Mouse (Mus musculus) CH12.LX (cell line): ENCODE results near the gene Acta1. TPM values are rescaled to one million over a fixed set of nuclear protein-coding genes. Genes with fewer than 3 reads are reported as not detected.
A peak's percentile ranks its signal among the peaks of the same experiment; 100 is the strongest.

Experiments used
- DNase-seq: peaks from one replicate; pipeline ENCODE4 v3.0.0-alpha.2; 2013; ENCODE audit errors: extremely low read depth
- H3K27ac ChIP-seq: 2 replicates; pipeline ENCODE4 v1.5.1; 2012; ENCODE audit warnings: low read depth, mild to moderate bottlenecking, control low read depth, moderate library complexity; ENCODE audit not compliant: insufficient read depth
- H3K27me3 ChIP-seq: replicated peaks from 2 replicates; pipeline ENCODE3; 2012; ENCODE audit warnings: inconsistent platforms
- H3K36me3 ChIP-seq, 2 experiments: replicated peaks in 1 of 2; 2 replicates each; pipeline versions ENCODE3 to v1.6.1; 2012; ENCODE audit warnings: inconsistent platforms in 1 of 2, low read length in 1 of 2, mild to moderate bottlenecking in 1 of 2, mixed read lengths in 1 of 2, moderate library complexity in 1 of 2; ENCODE audit not compliant: control insufficient read depth in 1 of 2, insufficient read depth in 1 of 2
- H3K4me1 ChIP-seq, 2 experiments: 2 replicates each; pipeline ENCODE4 v1.6.1; 2012; ENCODE audit warnings: inconsistent platforms in 1 of 2, moderate library complexity in 1 of 2; ENCODE audit not compliant: insufficient read depth in 2 of 2, control insufficient read depth in 1 of 2
- H3K4me2 ChIP-seq: 2 replicates; pipeline ENCODE4 v1.6.1; 2012; ENCODE audit warnings: low read depth, mild to moderate bottlenecking, control low read depth; ENCODE audit not compliant: poor library complexity, insufficient read depth, severe bottlenecking
- H3K4me3 ChIP-seq, 3 experiments: fragments of 150-350 bp in 1 of 3; sonication (generic) in 1 of 3; replicated peaks in 1 of 3; 2 replicates each; pipeline versions ENCODE3 to v1.5.1; 2011 to 2012; ENCODE audit warnings: low read depth in 2 of 3, low read length in 2 of 3, mild to moderate bottlenecking in 2 of 3, moderate library complexity in 2 of 3, control low read depth in 1 of 3, improper control_type of control experiment in 1 of 3, inconsistent platforms in 1 of 3, mixed read lengths in 1 of 3; ENCODE audit not compliant: poor library complexity in 1 of 3
- H3K79me2 ChIP-seq: replicated peaks from 2 replicates; pipeline ENCODE4 v1.6.1; 2012; ENCODE audit warnings: mild to moderate bottlenecking, moderate library complexity; ENCODE audit not compliant: control insufficient read depth, poor library complexity, insufficient read depth, severe bottlenecking; ENCODE audit errors: extremely low read depth
- H3K9ac ChIP-seq: 2 replicates; pipeline ENCODE4 v1.6.1; 2012; ENCODE audit warnings: low read depth, mild to moderate bottlenecking, control low read depth, moderate library complexity; ENCODE audit not compliant: insufficient read depth
- H3K9me3 ChIP-seq: replicated peaks from 2 replicates; pipeline ENCODE3; 2012; ENCODE audit warnings: low read length, inconsistent platforms, mixed read lengths
- BHLHE40 ChIP-seq: IDR thresholded peaks from 2 replicates; pipeline ENCODE4 v1.6.1; 2011; ENCODE audit warnings: mild to moderate bottlenecking, low read depth, low read length, improper control_type of control experiment
- CHD1 ChIP-seq: IDR thresholded peaks from 2 replicates; pipeline ENCODE4 v1.6.1; 2012; ENCODE audit warnings: low read depth, low read length, improper control_type of control experiment, inconsistent platforms
- CHD2 ChIP-seq: IDR thresholded peaks from 2 replicates; pipeline ENCODE4 v1.6.1; 2011; ENCODE audit warnings: low read length, improper control_type of control experiment
- CTCF ChIP-seq, 2 experiments: IDR thresholded peaks in 1 of 2; conservative IDR thresholded peaks in 1 of 2; 2 replicates each; pipeline ENCODE4 v1.5.1; 2011 to 2012; ENCODE audit warnings: low read depth in 2 of 2, low read length in 2 of 2, improper control_type of control experiment in 1 of 2, inconsistent platforms in 1 of 2, mild to moderate bottlenecking in 1 of 2, moderate library complexity in 1 of 2
- ELF1 ChIP-seq: IDR thresholded peaks from 2 replicates; pipeline ENCODE4 v1.6.1; 2014; ENCODE audit warnings: low read depth, mild to moderate bottlenecking, inconsistent platforms, low read length, improper control_type of control experiment
- EP300 ChIP-seq: IDR thresholded peaks from 2 replicates; pipeline ENCODE4 v1.6.1; 2011; ENCODE audit warnings: low read length, improper control_type of control experiment
- HCFC1 ChIP-seq: IDR thresholded peaks from 2 replicates; pipeline ENCODE4 v1.6.1; 2012; ENCODE audit warnings: low read depth, mild to moderate bottlenecking, inconsistent platforms, low read length, improper control_type of control experiment
- IRF4 ChIP-seq: IDR thresholded peaks from 2 replicates; pipeline ENCODE4 v1.6.1; 2014; ENCODE audit warnings: low read depth, mild to moderate bottlenecking, inconsistent platforms, low read length, improper control_type of control experiment
- JUN ChIP-seq: IDR thresholded peaks from 2 replicates; pipeline ENCODE4 v1.6.1; 2011; ENCODE audit warnings: low read depth, mild to moderate bottlenecking, low read length, improper control_type of control experiment, moderate library complexity; ENCODE audit not compliant: insufficient read depth
- JUND ChIP-seq: conservative IDR thresholded peaks from 2 replicates; pipeline ENCODE4 v1.6.1; 2011; ENCODE audit warnings: low read depth, low read length, improper control_type of control experiment
- MAFK ChIP-seq: IDR thresholded peaks from 2 replicates; pipeline ENCODE4 v1.6.1; 2011; ENCODE audit warnings: low read length, improper control_type of control experiment; ENCODE audit not compliant: insufficient replicate concordance
- MAX ChIP-seq: IDR thresholded peaks from 2 replicates; pipeline ENCODE4 v1.6.1; 2011; ENCODE audit warnings: low read length, improper control_type of control experiment
- MEF2A ChIP-seq: IDR thresholded peaks from 2 replicates; pipeline ENCODE4 v1.6.1; 2014; ENCODE audit warnings: low read depth, mild to moderate bottlenecking, inconsistent platforms, low read length, improper control_type of control experiment, borderline replicate concordance
- MYC ChIP-seq: IDR thresholded peaks from 2 replicates; pipeline ENCODE4 v1.6.1; 2011; ENCODE audit warnings: low read depth, mild to moderate bottlenecking, improper control_type of control experiment, low read length
- NELFE ChIP-seq: IDR thresholded peaks from 2 replicates; pipeline ENCODE4 v1.6.1; 2011; ENCODE audit warnings: low read depth, low read length, improper control_type of control experiment
- PAX5 ChIP-seq: IDR thresholded peaks from 2 replicates; pipeline ENCODE4 v1.6.1; 2012; ENCODE audit warnings: low read length, inconsistent platforms, mixed read lengths
- POLR2AphosphoS2 ChIP-seq: IDR thresholded peaks from 2 replicates; pipeline ENCODE4 v1.6.1; 2011; ENCODE audit warnings: low read depth, low read length, improper control_type of control experiment
- RAD21 ChIP-seq: IDR thresholded peaks from 2 replicates; pipeline ENCODE4 v1.6.1; 2011; ENCODE audit warnings: low read depth, mild to moderate bottlenecking, low read length, improper control_type of control experiment, moderate library complexity
- SIN3A ChIP-seq: IDR thresholded peaks from 2 replicates; pipeline ENCODE4 v1.6.1; 2012; ENCODE audit warnings: low read length, improper control_type of control experiment, inconsistent platforms
- SMC3 ChIP-seq: IDR thresholded peaks from 2 replicates; pipeline ENCODE4 v1.6.1; 2011; ENCODE audit warnings: low read depth, low read length, improper control_type of control experiment
- TBP ChIP-seq: conservative IDR thresholded peaks from 2 replicates; pipeline ENCODE4 v1.6.1; 2011; ENCODE audit warnings: low read depth, low read length, improper control_type of control experiment
- USF1 ChIP-seq: IDR thresholded peaks from 2 replicates; pipeline ENCODE4 v1.6.1; 2014; ENCODE audit warnings: low read depth, mild to moderate bottlenecking, inconsistent platforms, low read length, improper control_type of control experiment
- USF2 ChIP-seq: conservative IDR thresholded peaks from 2 replicates; pipeline ENCODE4 v1.6.1; 2011; ENCODE audit warnings: low read depth, low read length, improper control_type of control experiment
- ZKSCAN1 ChIP-seq: IDR thresholded peaks from 2 replicates; pipeline ENCODE4 v1.6.1; 2012; ENCODE audit warnings: low read depth, inconsistent platforms, low read length, improper control_type of control experiment, borderline replicate concordance
- ZMIZ1 ChIP-seq: IDR thresholded peaks from 2 replicates; pipeline ENCODE4 v1.6.1; 2012; ENCODE audit warnings: low read depth, mild to moderate bottlenecking, inconsistent platforms, low read length, improper control_type of control experiment
- dilution Hi-C: fragments of 300-500 bp; cut with MboI; formaldehyde crosslinking; loops from 2 replicates; pipeline ENCODE4 v1.14.3; 2020; ENCODE audit warnings: low sequenced_read_pairs; ENCODE audit not compliant: extremely low pct_unique_long_range_greater_than_20kb, extremely low pct_ligation_motif_present
- in situ Hi-C: fragments of 300-500 bp; cut with MboI; formaldehyde crosslinking; loops from 3 replicates; pipeline ENCODE4 v1.14.3; 2019; ENCODE audit warnings: low sequenced_read_pairs, low pct_ligation_motif_present, low pct_unique_long_range_greater_than_20kb, mixed read lengths
- polyA plus RNA-seq: library from polyadenylated mRNA; unstranded; fragments of >175 nt; gene quantifications from 2 replicates; pipeline ENCODE4 v1.2.1, GENCODE M21; 2012; ENCODE audit warnings: low read depth; ENCODE audit not compliant: insufficient read length
- total RNA-seq, 2 experiments: library from RNA; depleted of rRNA; stranded (reverse); fragments of 300-350 nt in 1 of 2; fragments of >200 nt in 1 of 2; gene quantifications; 2 replicates each; pipeline ENCODE4 v1.2.3; 2012 to 2014

Acta1 gene
- total and polyA plus RNA-seq, 3 experiments = 0.27 TPM; not detected in 2

DNA sequence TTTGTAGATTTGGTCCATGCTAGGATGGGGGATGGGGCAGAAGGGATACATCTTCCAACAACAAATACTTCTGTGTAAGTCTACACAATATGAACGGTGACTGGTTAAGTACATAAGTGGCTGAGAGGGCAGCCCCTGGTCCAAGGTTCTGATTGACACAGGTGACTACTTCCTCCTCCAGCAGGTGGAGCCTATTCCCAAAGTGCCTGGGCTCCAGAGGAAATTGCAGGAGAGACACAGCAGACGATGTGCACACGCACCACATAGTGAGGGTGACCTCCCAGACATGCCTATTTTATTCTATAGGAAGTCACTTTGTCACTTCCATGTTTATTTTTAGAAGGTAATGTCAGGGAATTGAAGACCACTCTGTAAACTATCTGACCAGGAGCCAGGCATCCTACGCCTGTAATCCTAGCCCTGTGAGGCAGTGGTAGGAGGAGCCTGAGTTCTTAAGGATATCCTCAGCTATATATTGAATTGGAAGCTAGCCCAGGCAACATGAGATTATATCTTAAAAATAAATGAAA lies 13.7 kb downstream of the Acta1 start:
- no peak overlapping the region for H3K9ac ChIP-seq
- in situ Hi-C loops = no loop called here
- no peaks in the 10 kb centered on the region for H3K9me3 ChIP-seq
- no peak for TF ChIP-seq SMC3
- no peak for TF ChIP-seq MAX
- no peak for TF ChIP-seq JUND
- no peak for TF ChIP-seq JUN
- TF ChIP-seq HCFC1 = no peak
- no peak for TF ChIP-seq BHLHE40
- no peak for TF ChIP-seq IRF4
- TF ChIP-seq RAD21 = no peak
- TF ChIP-seq MEF2A = no peak
- no peak for TF ChIP-seq CHD2
- TF ChIP-seq USF1 = no peak
- no peak for TF ChIP-seq ELF1
- TF ChIP-seq EP300 = no peak
- TF ChIP-seq SIN3A = no peak
- no peak overlapping the region for H3K4me3 ChIP-seq
- no peaks in the 10 kb centered on the region for H3K79me2 ChIP-seq
- no peak overlapping the region for H3K4me2 ChIP-seq
- H3K27me3 ChIP-seq = peaks cover 42% of the 10 kb centered on the region
- H3K36me3 ChIP-seq = no peaks in the 10 kb centered on the region
- peaks cover 3 to 24% of the 10 kb centered on the region in 2 experiments; a peak in 3 of 4 replicates for H3K4me1 ChIP-seq
- no peak for DNase-seq
- H3K27ac ChIP-seq = no peak overlapping the region
- dilution Hi-C loops = no loop called here

DNA sequence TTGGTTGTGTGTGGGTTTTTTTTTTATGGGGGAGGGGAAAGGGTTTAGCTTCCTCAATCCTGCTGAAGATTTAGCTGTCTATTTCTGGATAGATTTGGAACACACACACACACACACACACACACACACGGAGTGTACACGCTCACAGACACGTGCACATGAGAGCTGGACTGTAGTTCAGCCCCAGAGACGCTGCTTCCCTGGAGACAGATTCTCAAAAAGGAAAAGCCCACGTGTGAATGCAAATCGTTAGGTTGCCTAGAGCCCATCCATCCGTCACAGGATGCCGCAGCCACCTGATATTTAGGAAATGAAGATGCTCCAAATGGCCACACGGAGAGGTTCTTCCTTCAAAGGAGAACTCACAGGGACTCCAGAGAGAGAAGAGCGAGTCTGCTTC lies 14.3 kb downstream of the Acta1 start:
- in situ Hi-C loops (no loop called here), dilution Hi-C loops (no loop called here)
- TF ChIP-seq CTCF (conservative IDR thresholded peaks at IDR 0.05 in 1 of 2, IDR thresholded peaks at IDR 0.05 in 1 of 2; ENCODE audit: low read depth in 2 of 2, low read length in 2 of 2) = no peak
- peak; percentile 76 for TF ChIP-seq BHLHE40
- Histone ChIP-seq H3K4me1 (peaks cover 3 to 23% of the 10 kb centered on the region in 2 experiments; a peak in 3 of 4 replicates), H3K4me2 (no peak overlapping the region), H3K27me3 (peaks cover 36% of the 10 kb centered on the region), H3K9ac (no peak overlapping the region), H3K4me3 (no peak overlapping the region), H3K27ac (no peak overlapping the region), H3K36me3 (no peaks in the 10 kb centered on the region), H3K79me2 (no peaks in the 10 kb centered on the region), H3K9me3 (no peaks in the 10 kb centered on the region)
- no peak for DNase-seq

DNA sequence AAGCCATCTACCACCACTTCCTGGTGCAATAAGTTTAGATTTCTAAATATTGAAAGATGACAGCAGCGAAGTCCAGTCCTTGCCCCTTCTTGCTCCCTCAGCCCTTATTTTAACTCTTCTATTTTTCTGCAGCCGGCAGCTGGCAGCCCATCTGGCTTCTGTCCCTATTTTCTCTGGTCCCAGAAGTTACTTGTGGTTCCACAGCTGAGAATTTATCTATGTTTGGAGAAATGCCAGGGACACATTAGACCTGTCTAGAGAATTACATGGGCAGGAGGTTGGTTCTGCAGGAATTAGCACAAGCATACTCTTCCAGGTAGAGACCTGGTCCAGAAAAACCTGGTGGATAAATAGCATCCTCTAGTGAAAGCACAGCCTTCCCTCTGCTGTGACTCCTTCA lies 16.7 kb downstream of the Acta1 start:
- Histone ChIP-seq H3K9ac (no peak overlapping the region), H3K79me2 (no peaks in the 10 kb centered on the region), H3K9me3 (no peaks in the 10 kb centered on the region), H3K27ac (no peak overlapping the region), H3K36me3 (no peaks in the 10 kb centered on the region), H3K27me3 (peaks cover 28% of the 10 kb centered on the region), H3K4me2 (no peak overlapping the region), H3K4me1 (peaks cover 3 to 20% of the 10 kb centered on the region in 2 experiments; a peak in 3 of 4 replicates), H3K4me3 (no peak overlapping the region)
- dilution Hi-C loops = no loop called here
- in situ Hi-C loops = no loop called here
- no peak for DNase-seq
- TF ChIP-seq CTCF (conservative IDR thresholded peaks at IDR 0.05 in 1 of 2, IDR thresholded peaks at IDR 0.05 in 1 of 2; ENCODE audit: low read depth in 2 of 2, low read length in 2 of 2) (no peak), JUN (no peak), CHD1 (no peak), SIN3A (no peak), ZMIZ1 (no peak), PAX5 (no peak), MEF2A (no peak), BHLHE40 (no peak), USF2 (no peak), ZKSCAN1 (no peak), IRF4 (no peak), RAD21 (no peak), MAFK (no peak), MYC (no peak), NELFE (no peak), MAX (no peak), TBP (no peak), POLR2AphosphoS2 (no peak), ELF1 (no peak), USF1 (no peak)
